Mouse (Mus musculus) left cerebral cortex, adult 2 months (tissue): ENCODE measurements at regions not wholly inside any gene's neighbourhood (a gene's known extent, or its start where the extent isn't known, plus 50 kb on each side); places are given as distances from the start of the nearest gene placed in this dataset.

Experiments
- DNase-seq, 2 experiments: peaks; one replicate each; pipeline ENCODE4 v3.0.0; 2021 to 2022; ENCODE audit warnings: low spot score in 2 of 2, mixed read lengths in 1 of 2; ENCODE audit errors: extremely low spot score in 1 of 2
- H3K27ac ChIP-seq: fragments of 200-600 bp; 2 replicates; pipeline ENCODE4 v1.8.1; 2022
- H3K4me3 ChIP-seq: fragments of 200-600 bp; 2 replicates; pipeline ENCODE4 v1.8.1; 2022
- CTCF ChIP-seq: fragments of 200-600 bp; IDR thresholded peaks from 2 replicates; pipeline ENCODE4 v1.8.1; 2022; ENCODE audit warnings: antibody characterized with exemption, mild to moderate bottlenecking, moderate library complexity
- intact Hi-C: fragments of 180-260 bp; cut with DNase I; formaldehyde crosslinking; loops from one replicate; pipeline ENCODE4 v1.15.1; 2025

DNA sequence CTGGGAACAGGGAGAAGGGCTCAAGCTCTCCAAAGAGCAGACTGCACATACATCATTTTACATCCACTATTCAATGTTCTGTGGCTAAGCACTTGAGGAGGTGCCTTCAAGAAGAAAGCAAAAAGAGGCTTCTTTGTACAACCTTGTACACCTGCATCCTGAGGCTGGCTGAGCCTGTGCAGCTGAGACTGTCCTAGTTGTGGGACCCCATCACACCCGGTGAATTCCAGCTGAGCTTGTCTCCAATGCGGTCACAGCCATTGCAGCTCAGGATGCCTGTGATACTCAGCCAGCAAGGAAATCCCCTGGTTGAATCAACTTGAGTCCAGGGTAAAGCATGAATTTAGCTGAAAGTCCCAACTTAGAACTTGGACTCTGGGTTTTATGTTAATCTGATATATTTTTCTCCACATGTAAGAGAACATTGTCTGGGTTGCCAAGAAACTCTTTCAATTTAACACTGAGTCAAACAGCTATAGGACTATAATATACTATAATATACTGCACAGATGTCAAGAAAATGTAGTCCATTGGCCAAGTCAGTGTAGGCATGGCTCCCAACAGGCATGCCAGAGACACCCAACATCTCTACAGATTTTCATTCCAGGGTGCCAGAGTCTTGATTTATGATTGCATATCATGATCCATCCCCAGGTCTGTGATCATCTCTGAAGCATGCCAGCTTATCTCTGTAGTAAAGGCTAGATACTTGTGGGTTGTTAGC lies 599.2 kb downstream of the Pard3 start:
- Histone ChIP-seq H3K27ac (no peak overlapping the region), H3K4me3 (no peak overlapping the region)
- intact Hi-C loops = no loop called here
- no peak for TF ChIP-seq CTCF
- DNase-seq = no peak

DNA sequence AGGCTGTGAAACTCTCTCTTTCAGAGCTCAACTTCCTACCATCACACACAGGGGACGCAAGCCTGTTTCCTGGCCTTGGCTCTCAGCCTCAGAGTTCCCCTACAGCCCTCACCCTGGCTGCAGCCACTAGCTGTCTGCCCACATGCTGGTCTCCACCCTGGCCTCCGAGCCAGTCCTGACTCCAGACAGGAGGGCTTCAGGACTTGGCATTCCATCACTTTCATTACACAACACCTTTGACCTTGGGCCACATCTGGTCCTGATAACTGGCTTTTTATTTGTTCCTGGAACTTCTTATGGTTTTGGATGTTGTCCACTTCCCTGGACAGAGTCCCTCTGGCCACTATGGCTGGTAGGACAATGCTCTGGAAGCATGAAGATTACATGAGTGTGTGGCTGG lies 602.9 kb downstream of the Pard3 start:
- intact Hi-C loops = no loop called here
- no peak for TF ChIP-seq CTCF
- DNase-seq = no peak

DNA sequence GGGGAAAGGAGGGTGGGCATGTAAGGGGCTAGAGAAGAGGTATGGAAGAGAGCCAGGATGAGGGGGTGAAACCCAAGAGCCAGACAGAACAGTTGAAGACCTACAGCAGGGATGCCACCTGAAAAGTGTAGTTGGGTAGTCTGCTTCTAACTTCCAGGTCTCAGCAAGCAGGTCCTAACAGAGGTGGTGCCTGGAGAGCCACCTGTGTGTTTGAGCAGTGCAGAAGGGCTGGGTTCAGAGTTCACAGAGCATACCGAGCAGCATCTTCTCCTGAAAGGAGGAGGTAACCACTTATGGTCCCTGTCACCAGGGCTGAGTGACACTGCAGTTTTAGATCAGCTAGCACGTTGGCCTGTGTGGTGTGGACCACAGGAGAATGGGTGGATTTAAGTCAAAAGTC lies 605.3 kb downstream of the Pard3 start:
- Histone ChIP-seq H3K4me3 (no peak overlapping the region), H3K27ac (no peak overlapping the region)
- intact Hi-C loops = no loop called here
- TF ChIP-seq CTCF = no peak
- DNase-seq = no peak

More for the DNA sequence above, 602.9 kb downstream of the Pard3 start:
- H3K4me3 ChIP-seq = no peak overlapping the region
- no peak overlapping the region for H3K27ac ChIP-seq

DNA sequence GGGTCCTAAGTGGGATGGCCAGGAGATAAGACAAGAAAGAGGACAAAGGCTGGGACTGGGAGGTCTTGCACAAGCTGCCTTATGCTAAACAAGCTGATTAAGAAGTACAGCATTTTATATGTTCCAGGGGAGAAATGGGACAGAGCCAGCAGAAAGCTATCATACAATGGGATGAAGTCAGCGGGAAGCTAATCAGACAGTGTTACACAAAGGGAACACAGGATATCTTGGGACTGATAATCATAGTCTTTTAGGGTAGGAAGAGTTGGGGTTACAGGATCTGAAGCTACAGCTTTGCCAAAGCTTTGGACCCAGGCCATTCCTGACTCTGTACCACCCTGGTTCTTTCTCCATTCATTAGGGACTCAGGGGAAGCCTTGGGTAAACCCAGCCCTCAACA lies 610.4 kb downstream of the Pard3 start:
- Histone ChIP-seq H3K4me3 (no peak overlapping the region), H3K27ac (no peak overlapping the region)
- TF ChIP-seq CTCF = no peak
- intact Hi-C loops = loop anchor here (10.0 kb wide), 1 partner anchor 491 kb away; no protein-coding TSS in a partner anchor
- DNase-seq = no peak

DNA sequence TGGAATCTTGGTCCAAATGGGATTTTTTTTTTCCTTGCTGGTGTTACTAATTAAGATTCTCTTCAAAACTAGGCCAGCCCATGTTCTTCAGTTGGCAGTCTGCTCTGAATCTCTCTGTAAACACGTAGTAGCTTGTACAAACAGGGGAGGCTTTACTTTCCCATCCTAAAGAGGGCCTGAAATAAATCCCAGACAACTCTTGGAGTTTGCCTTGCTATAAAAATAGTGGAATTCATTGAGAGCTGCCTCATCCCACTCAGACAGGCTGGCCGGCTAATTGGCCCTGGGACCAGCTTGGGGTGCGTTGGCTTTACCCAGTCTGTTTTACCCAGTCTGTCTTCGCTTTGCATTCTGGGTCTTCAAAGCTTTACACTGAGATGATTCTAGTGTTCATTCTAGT lies 611.7 kb downstream of the Pard3 start:
- intact Hi-C loops = loop anchor here (5.0 to 10.0 kb wide), 2 partner anchors 63 to 489 kb away; no protein-coding TSS in a partner anchor
- TF ChIP-seq CTCF = no peak
- Histone ChIP-seq H3K27ac (no peak overlapping the region), H3K4me3 (no peak overlapping the region)
- DNase-seq = peak in 1 of 2 experiments; percentile 35

DNA sequence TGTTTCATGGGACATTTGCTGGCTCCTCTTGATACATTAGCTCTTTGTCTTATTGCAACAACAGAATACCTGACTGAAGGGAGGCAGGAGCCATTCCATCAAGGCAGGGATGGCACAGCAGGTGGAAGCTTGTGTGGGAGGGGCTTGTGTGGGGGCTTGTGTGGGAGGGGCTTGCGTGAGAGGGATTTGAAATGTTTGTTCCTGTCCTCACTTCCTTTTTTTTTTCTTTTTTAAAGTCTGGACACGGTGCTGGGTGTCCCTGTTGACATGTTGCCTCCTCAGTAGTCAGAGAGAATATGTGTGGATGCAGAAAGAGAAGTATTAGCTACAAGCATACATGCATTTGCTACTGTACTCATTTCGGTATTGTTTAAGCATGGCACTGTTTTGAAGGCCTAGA lies 616.5 kb downstream of the Pard3 start:
- no peak overlapping the region for H3K27ac ChIP-seq
- DNase-seq = no peak
- TF ChIP-seq CTCF = no peak
- intact Hi-C loops = no loop called here
- no peak overlapping the region for H3K4me3 ChIP-seq

DNA sequence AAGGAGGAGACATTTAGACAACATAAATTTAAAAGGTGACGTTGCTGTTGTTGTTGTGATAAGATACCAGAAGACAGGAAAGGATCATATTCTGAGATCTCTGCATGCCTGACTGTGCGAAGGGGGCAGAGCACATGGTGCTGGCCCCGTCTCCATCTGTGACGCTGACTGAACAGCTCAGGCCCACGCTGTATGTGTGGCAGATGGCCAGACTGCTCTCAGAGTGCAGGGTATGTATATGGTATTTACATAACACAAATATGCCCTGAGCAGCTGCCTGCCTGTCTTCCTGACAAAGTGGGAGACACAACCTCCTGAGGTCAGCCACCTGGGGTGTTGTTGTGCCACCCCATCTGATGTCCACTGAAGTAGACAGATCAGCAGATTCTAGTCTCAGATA lies 620.5 kb downstream of the Pard3 start:
- TF ChIP-seq CTCF = no peak
- intact Hi-C loops = no loop called here
- H3K27ac ChIP-seq = no peak overlapping the region
- H3K4me3 ChIP-seq = no peak overlapping the region
- DNase-seq = peak; percentile 16 to 41

DNA sequence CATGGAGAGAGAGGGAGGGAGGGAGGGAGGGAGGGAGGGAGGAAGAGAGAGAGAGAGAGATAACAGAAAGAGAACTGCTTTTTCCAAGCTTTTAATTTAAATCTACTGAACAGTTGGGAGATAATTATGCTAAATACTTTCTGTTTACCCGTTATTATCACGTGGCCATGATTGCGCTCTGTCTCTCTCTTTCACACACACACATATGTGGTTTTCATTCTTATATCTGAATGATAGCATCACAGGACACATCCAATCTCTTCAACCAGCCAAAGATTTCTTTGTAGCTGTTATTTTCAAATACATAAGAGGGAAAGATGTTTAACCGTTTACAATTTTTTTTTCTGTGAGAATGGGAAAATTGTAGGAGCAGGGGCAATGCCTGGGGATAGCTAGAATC lies 627.1 kb downstream of the Pard3 start:
- Histone ChIP-seq H3K4me3 (no peak overlapping the region), H3K27ac (no peak overlapping the region)
- DNase-seq = no peak
- no peak for TF ChIP-seq CTCF
- intact Hi-C loops = no loop called here

DNA sequence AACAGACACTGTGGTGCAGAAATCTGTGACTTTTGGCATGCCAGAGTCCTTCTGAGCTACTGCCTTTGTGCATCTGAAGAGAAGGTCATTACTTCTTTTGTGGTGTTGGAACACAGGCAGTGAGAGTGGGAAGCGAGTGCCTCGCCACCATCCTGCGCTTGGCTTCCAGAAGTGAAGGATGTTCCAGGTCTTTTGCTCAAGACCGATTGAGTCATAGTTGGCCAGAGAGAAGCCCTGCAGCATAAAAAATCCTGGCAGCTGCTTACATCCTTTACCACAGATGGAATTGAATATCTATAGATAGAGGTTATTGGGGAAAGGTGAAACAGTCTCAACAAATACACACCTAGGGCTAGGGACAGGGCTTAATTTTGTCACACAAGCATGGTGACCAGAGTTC lies 634.7 kb downstream of the Pard3 start:
- TF ChIP-seq CTCF = no peak
- intact Hi-C loops = loop anchor here (5.0 kb wide), 1 partner anchor 86 kb away; no protein-coding TSS in a partner anchor
- Histone ChIP-seq H3K27ac (peak overlapping the region; percentile 18; the same call in 1 of the 2 replicates), H3K4me3 (no peak overlapping the region)
- DNase-seq = peak in 1 of 2 experiments; percentile 11

DNA sequence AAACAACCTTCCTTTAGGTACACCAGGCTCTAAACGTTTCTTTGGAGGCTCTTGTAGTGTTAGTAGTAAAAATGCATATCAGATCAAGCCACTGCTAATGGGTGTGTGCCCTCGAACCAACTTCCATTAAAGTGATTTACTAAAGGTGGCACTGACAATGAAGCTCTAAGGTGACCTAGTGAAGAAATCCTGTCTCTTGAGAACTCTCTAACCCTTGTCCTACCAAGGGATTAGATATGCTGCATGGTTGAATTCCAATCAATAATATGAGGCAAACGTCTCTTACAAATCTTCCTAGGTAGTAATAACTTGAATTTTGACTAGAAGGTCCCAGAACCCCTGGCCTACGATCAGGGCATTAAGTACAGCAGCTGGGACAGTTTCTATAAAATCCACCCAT lies 640.7 kb downstream of the Pard3 start:
- no peak for TF ChIP-seq CTCF
- intact Hi-C loops = loop anchor here (10.0 kb wide), 1 partner anchor 460 kb away; no protein-coding TSS in a partner anchor
- H3K4me3 ChIP-seq = no peak overlapping the region
- no peak overlapping the region for H3K27ac ChIP-seq
- DNase-seq = no peak

DNA sequence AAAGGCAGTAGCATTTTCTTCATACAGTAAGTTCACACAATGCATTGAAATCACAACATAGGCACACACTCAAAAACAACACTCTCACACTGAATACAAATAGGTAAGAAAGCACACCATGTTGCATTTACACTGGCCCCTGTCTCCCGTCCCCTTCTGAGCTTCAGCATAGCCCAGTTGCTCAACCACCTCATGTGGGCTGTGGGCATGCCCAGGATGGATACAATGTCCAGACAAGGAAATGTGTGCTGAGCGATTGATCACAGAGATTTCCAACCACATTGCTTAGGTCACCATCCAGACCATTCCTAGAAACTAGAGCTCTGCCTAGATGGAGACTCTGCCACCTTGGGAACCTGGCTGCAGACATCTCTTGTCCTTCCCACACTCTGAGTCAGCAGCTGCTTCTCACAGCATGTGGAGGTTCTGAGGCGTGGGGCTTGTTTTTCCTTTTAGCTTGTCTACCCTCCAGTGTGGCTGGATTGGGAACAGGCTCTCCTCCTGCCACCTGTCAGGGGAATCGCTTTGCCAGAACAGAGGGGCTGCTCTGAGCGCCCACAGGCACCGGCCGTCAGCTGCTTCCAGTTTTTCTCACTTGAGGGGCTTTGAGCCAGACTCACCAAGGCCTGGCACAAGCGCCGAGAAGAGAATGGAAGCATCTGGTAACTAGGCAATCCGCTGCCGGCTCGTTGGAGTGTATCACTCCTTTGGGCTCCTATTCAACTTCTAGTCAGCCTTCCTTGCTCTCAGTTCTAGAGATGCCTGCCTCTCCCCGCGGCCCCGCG lies 642.5 kb downstream of the Pard3 start:
- peak; percentile 60 to 82 for DNase-seq
- H3K4me3 ChIP-seq = no peak overlapping the region
- intact Hi-C loops = loop anchor here (1.0 to 10.0 kb wide), 4 partner anchors 209 to 567 kb away; no protein-coding TSS in a partner anchor
- peak overlapping the region; percentile 37; the same call in 1 of the 2 replicates for H3K27ac ChIP-seq
- TF ChIP-seq CTCF = no peak

DNA sequence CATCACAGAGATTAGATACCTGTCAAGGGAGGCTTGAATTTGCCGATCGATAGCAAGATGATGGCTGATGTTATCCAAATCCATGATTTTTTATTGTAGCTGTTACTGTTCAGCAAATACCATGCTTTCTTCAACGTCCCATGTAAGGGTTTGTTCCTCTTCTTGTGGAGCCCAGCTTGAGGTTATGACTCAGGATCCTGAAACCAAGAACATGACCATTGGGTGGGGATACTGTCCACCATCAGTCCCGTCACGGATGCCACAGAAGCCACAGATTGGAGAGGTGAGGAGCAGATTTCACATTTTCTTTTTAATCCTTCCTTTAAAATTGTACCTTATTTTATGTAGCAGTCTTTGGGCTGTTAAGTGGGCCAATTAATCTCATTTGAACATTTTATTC lies 645.7 kb downstream of the Pard3 start:
- no peak for TF ChIP-seq CTCF
- intact Hi-C loops = loop anchor here (10.0 kb wide), 1 partner anchor 455 kb away; no protein-coding TSS in a partner anchor
- Histone ChIP-seq H3K4me3 (no peak overlapping the region), H3K27ac (no peak overlapping the region)
- DNase-seq = no peak
